Mouse (Mus musculus): ENCODE data around the gene Sos2. TPM values are rescaled to one million over a fixed set of nuclear protein-coding genes. Genes with fewer than 3 reads are reported as not detected.

Sos2 gene
- polyA plus RNA-seq, 1 experiment from 2014 or later: 11.8 TPM

- WGBS: 86% methylated on average over 6 of the region's 6 CpGs
- Histone ChIP-seq H3K4me3 (no peak overlapping the region), H3K4me1 (no peaks in the 10 kb centered on the region), H3K27me3 (replicated peaks) (no peaks in the 10 kb centered on the region), H3K9me3 (no peaks in the 10 kb centered on the region), H3K9ac (no peak overlapping the region), H3K27ac (no peak overlapping the region), H3K4me2 (replicated peaks) (no peak overlapping the region), H3K36me3 (no peaks in the 10 kb centered on the region)
- ATAC-seq (ENCODE audit: low FRiP score, low read depth): no peak
Observed at GRCm38 (mm10) chr12:69544994-69545393, 136.7 kb downstream of the Sos2 start.

- no peaks in the 10 kb centered on the region for H3K9me3 ChIP-seq
- WGBS: 41% methylated on average over 2 of the region's 2 CpGs
- no peak overlapping the region for H3K4me3 ChIP-seq
- no peaks in the 10 kb centered on the region for H3K27me3 ChIP-seq (replicated peaks)
- H3K9ac ChIP-seq: no peak overlapping the region
- no peak overlapping the region for H3K27ac ChIP-seq
- no peak for ATAC-seq (ENCODE audit: low FRiP score, low read depth)
- no peak overlapping the region for H3K4me2 ChIP-seq (replicated peaks)
- H3K36me3 ChIP-seq: no peaks in the 10 kb centered on the region
- no peaks in the 10 kb centered on the region for H3K4me1 ChIP-seq
Observed at GRCm38 (mm10) chr12:69544562-69544961, 137.1 kb downstream of the Sos2 start.

GRCm38 (mm10) chr12:69542376-69542775, 139.3 kb downstream of the Sos2 start:
- Histone ChIP-seq H3K27ac (no peak overlapping the region), H3K36me3 (no peaks in the 10 kb centered on the region), H3K4me2 (replicated peaks) (no peak overlapping the region), H3K9me3 (no peaks in the 10 kb centered on the region), H3K4me1 (peaks cover 4% of the 10 kb centered on the region; the same call in 1 of the 2 replicates), H3K4me3 (no peak overlapping the region), H3K27me3 (replicated peaks) (no peaks in the 10 kb centered on the region), H3K9ac (no peak overlapping the region)
- no peak for ATAC-seq (ENCODE audit: low FRiP score, low read depth)
- WGBS: 92% methylated on average over 8 of the region's 8 CpGs

- H3K27me3 ChIP-seq (replicated peaks): no peaks in the 10 kb centered on the region
- no peaks in the 10 kb centered on the region for H3K9me3 ChIP-seq
- no peak overlapping the region for H3K9ac ChIP-seq
- no peak for ATAC-seq (ENCODE audit: low FRiP score, low read depth)
- H3K27ac ChIP-seq: no peak overlapping the region
- no peak overlapping the region for H3K4me2 ChIP-seq (replicated peaks)
- H3K4me3 ChIP-seq: no peak overlapping the region
- H3K36me3 ChIP-seq: no peaks in the 10 kb centered on the region
- H3K4me1 ChIP-seq: peaks cover 4% of the 10 kb centered on the region; the same call in 1 of the 2 replicates
- 84% methylated on average over 8 of the region's 8 CpGs for WGBS
Observed at GRCm38 (mm10) chr12:69541663-69542062, 140.0 kb downstream of the Sos2 start.

- peaks cover 4% of the 10 kb centered on the region; the same call in 1 of the 2 replicates for H3K4me1 ChIP-seq
- H3K9ac ChIP-seq: no peak overlapping the region
- H3K9me3 ChIP-seq: no peaks in the 10 kb centered on the region
- H3K36me3 ChIP-seq: no peaks in the 10 kb centered on the region
- H3K4me3 ChIP-seq: no peak overlapping the region
- H3K4me2 ChIP-seq (replicated peaks): no peak overlapping the region
- H3K27me3 ChIP-seq (replicated peaks): no peaks in the 10 kb centered on the region
- no peak for ATAC-seq (ENCODE audit: low FRiP score, low read depth)
- WGBS: 78% methylated on average over 7 of the region's 7 CpGs
- H3K27ac ChIP-seq: no peak overlapping the region
Observed at GRCm38 (mm10) chr12:69539353-69539752, 142.3 kb downstream of the Sos2 start.

- H3K36me3 ChIP-seq: no peaks in the 10 kb centered on the region
- 0 out of 2 replicates have a peak overlapping the region, but pooled peaks have one; percentile 1 for H3K27ac ChIP-seq
- peaks cover 4% of the 10 kb centered on the region; the same call in 1 of the 2 replicates for H3K4me1 ChIP-seq
- no peak for ATAC-seq (ENCODE audit: low FRiP score, low read depth)
- H3K9me3 ChIP-seq: no peaks in the 10 kb centered on the region
- H3K4me2 ChIP-seq (replicated peaks): no peak overlapping the region
- H3K4me3 ChIP-seq: no peak overlapping the region
- 77% methylated on average over 4 of the region's 4 CpGs for WGBS
- H3K27me3 ChIP-seq (replicated peaks): no peaks in the 10 kb centered on the region
- no peak overlapping the region for H3K9ac ChIP-seq
Observed at GRCm38 (mm10) chr12:69538362-69538950, 143.2 kb downstream of the Sos2 start.

GRCm38 (mm10) chr12:69537675-69538361, 143.8 kb downstream of the Sos2 start:
- Histone ChIP-seq H3K4me3 (no peak overlapping the region), H3K9ac (no peak overlapping the region), H3K36me3 (no peaks in the 10 kb centered on the region), H3K27me3 (replicated peaks) (no peaks in the 10 kb centered on the region), H3K9me3 (no peaks in the 10 kb centered on the region), H3K27ac (no peak overlapping the region), H3K4me2 (replicated peaks) (peak overlapping the region; percentile 2; the same call in 1 of the 2 replicates), H3K4me1 (peaks cover 4% of the 10 kb centered on the region; the same call in 1 of the 2 replicates)
- no peak for ATAC-seq (ENCODE audit: low FRiP score, low read depth)
- WGBS: 63% methylated on average over 19 of the region's 19 CpGs

- peaks cover 4% of the 10 kb centered on the region; the same call in 1 of the 2 replicates for H3K4me1 ChIP-seq
- H3K27me3 ChIP-seq (replicated peaks): no peaks in the 10 kb centered on the region
- no peak overlapping the region for H3K9ac ChIP-seq
- H3K27ac ChIP-seq: no peak overlapping the region
- no peak for ATAC-seq (ENCODE audit: low FRiP score, low read depth)
- 44% methylated on average over 10 of the region's 10 CpGs for WGBS
- H3K4me2 ChIP-seq (replicated peaks): peak overlapping the region; percentile 2; the same call in 1 of the 2 replicates
- H3K9me3 ChIP-seq: no peaks in the 10 kb centered on the region
- H3K36me3 ChIP-seq: no peaks in the 10 kb centered on the region
- no peak overlapping the region for H3K4me3 ChIP-seq
Observed at GRCm38 (mm10) chr12:69537243-69537674, 144.4 kb downstream of the Sos2 start.

- no peaks in the 10 kb centered on the region for H3K27me3 ChIP-seq (replicated peaks)
- H3K36me3 ChIP-seq: no peaks in the 10 kb centered on the region
- H3K4me3 ChIP-seq: no peak overlapping the region
- H3K9me3 ChIP-seq: no peaks in the 10 kb centered on the region
- H3K9ac ChIP-seq: no peak overlapping the region
- H3K4me2 ChIP-seq (replicated peaks): no peak overlapping the region
- no peak for ATAC-seq (ENCODE audit: low FRiP score, low read depth)
- no peak overlapping the region for H3K27ac ChIP-seq
- 77% methylated on average over 10 of the region's 10 CpGs for WGBS
- peaks cover 4% of the 10 kb centered on the region; the same call in 1 of the 2 replicates for H3K4me1 ChIP-seq
Observed at GRCm38 (mm10) chr12:69536616-69537242, 144.9 kb downstream of the Sos2 start.

Small RNA genes lying within 50 kb of the gene (microRNA-seq; reads per million reads assigned to microRNA genes)
- not detected for gene Gm23018

Other genes with a start within 250 kb of the Sos2 start
- 19.9 and 22.7 TPM in 2 replicates for gene Vcpkmt, start 98.8 kb downstream of the Sos2 start, polyA plus RNA-seq (2016; fragmentation: Nextera tagmentation; extraction: Ambion mirVana)
- 12.0 and 12.8 TPM in 2 replicates for gene L2hgdh, start 43.0 kb upstream of the Sos2 start, polyA plus RNA-seq (2016; fragmentation: Nextera tagmentation; extraction: Ambion mirVana)
- 21.0 and 22.9 TPM in 2 replicates for gene Atp5s, start 43.1 kb upstream of the Sos2 start, polyA plus RNA-seq (2016; fragmentation: Nextera tagmentation; extraction: Ambion mirVana)
- 1.5 and 1.6 TPM in 2 replicates for gene Cdkl1, start 109.4 kb upstream of the Sos2 start, polyA plus RNA-seq (2016; fragmentation: Nextera tagmentation; extraction: Ambion mirVana)
- 73.4 and 80.7 TPM in 2 replicates for gene Atl1, start 210.8 kb upstream of the Sos2 start, polyA plus RNA-seq (2016; fragmentation: Nextera tagmentation; extraction: Ambion mirVana)
- 41.4 and 44.6 TPM in 2 replicates for gene Map4k5, start 211.3 kb upstream of the Sos2 start, polyA plus RNA-seq (2016; fragmentation: Nextera tagmentation; extraction: Ambion mirVana)